Mouse (Mus musculus) colon, adult 2 months (tissue): ENCODE data around the gene Ccnb1ip1. TPM values are rescaled to one million over a fixed set of nuclear protein-coding genes. Genes with fewer than 3 reads are reported as not detected.

Experiments
- polyA plus RNA-seq: library from polyadenylated mRNA; depleted of rRNA; stranded (reverse); fragments of >200 nt; gene quantifications from 2 replicates; pipeline ENCODE4 v1.2.3, GENCODE M21; 2012; rRNA removed

Ccnb1ip1 gene
- not detected in 2 replicates for polyA plus RNA-seq

DNA sequence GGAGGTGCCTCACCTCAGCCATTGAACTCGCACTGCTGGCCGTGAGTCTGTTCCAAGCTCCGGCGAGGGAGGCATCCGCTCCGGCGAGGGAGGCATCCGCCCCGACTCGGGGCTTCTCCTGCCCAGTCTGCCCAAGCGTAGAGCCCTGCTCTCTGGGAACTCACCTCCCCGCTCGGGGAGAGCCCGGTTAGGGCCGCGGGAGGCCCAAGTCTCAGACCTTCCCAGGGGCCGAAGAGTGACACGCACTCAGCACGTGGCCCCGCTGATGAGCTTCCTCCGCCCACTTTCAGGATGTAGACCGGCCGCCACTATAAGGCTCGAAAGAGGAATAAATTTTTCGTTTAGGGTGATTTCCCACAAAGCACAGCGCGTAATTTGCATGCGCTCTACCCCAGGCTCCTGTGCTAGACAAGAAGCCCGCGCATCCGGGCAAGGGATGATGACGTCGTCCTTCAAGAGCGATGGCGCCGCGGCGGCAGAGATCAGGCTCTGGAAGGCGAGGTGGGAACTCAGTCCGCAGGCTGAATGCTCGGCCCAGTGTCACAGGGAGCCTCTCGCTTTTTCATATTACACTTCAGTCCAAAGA lies at the start of gene Ccnb1ip1, which contains the start of gene Parp2:
Ccnb1ip1 (minus strand) TSS at position 246 of the 586 bp plus-strand sequence.
Parp2 (plus strand) TSS at position 355 of the 586 bp plus-strand sequence.

DNA sequence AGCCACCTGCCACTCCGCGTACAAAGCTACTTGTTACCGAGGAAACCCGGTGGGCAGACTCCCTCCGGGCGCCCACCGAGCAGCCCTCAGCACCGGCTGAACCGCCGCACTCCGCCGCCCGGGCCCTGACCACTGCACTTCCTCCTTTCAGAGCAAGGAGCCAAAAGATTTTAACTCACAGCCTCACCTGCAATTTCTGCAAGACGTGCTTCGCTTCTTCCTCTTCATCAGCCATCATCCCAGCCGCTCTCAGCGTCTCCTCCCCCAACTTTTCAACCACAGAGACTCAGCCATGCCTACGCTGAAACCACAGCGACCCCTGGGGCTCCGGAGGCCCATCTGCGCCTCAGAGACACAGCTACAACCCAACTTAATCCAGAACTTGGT lies 22.3 kb downstream of the Ccnb1ip1 start, which contains the start of gene Ttc5:
Ttc5 (minus strand) TSS at position 269 of the 387 bp plus-strand sequence.

DNA sequence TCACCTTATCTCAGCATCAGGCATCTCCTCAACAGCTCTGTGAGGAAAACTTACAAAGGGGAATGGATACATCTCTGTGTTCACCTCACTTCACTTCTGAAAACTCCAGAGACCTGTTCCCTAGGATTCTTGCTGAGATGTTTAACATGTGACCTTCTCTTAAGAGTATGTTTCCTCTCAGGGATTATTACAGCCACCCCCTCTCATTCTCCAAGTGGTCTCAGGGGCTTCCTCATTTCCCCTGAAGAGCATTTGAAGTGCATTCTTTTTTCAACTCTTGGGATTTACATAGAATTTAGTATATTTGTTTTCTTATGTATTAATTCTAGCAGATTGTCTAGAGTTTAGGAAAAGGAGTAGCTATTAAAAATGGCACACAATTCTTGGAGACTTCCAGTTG lies 62.5 kb downstream of the Ccnb1ip1 start, which contains the start of gene Olfr749:
Olfr749 (minus strand) TSS at position 101 of the 400 bp plus-strand sequence.

Other genes with a start within 250 kb of the Ccnb1ip1 start
- not detected in 2 replicates for gene Olfr744, start 192.9 kb downstream of the Ccnb1ip1 start, polyA plus RNA-seq
- gene Olfr745, start 168.3 kb downstream of the Ccnb1ip1 start, polyA plus RNA-seq = not detected in 2 replicates
- gene Olfr746, start 160.6 kb downstream of the Ccnb1ip1 start, polyA plus RNA-seq = not detected in 2 replicates
- gene Olfr747, start 114.5 kb downstream of the Ccnb1ip1 start, polyA plus RNA-seq = not detected in 2 replicates
- gene Olfr748, start 100.4 kb downstream of the Ccnb1ip1 start, polyA plus RNA-seq = not detected in 2 replicates
- not detected in 2 replicates for gene Olfr749, start 62.6 kb downstream of the Ccnb1ip1 start, polyA plus RNA-seq
- 18.8 and 24.2 TPM in 2 replicates for gene Ttc5, start 22.2 kb downstream of the Ccnb1ip1 start, polyA plus RNA-seq
- 8.2 and 10.7 TPM in 2 replicates for gene Parp2, start 109 bp upstream of the Ccnb1ip1 start, polyA plus RNA-seq
- gene Tep1, start 62.8 kb upstream of the Ccnb1ip1 start, polyA plus RNA-seq = 89.0 and 100 TPM in 2 replicates
- 0.62 TPM in 2 replicates for gene Klhl33, start 89.8 kb upstream of the Ccnb1ip1 start, polyA plus RNA-seq
- gene Osgep, start 117.2 kb upstream of the Ccnb1ip1 start, polyA plus RNA-seq = 105 and 129 TPM in 2 replicates
- 15.1 and 17.7 TPM in 2 replicates for gene Apex1, start 117.2 kb upstream of the Ccnb1ip1 start, polyA plus RNA-seq
- gene Pip4p1, start 123.1 kb upstream of the Ccnb1ip1 start, polyA plus RNA-seq = 108 and 127 TPM in 2 replicates
- gene Pnp, start 123.3 kb upstream of the Ccnb1ip1 start, polyA plus RNA-seq = 31.4 and 31.9 TPM in 2 replicates
- gene Gm49342, start 136.8 kb upstream of the Ccnb1ip1 start, polyA plus RNA-seq = 8.0 and 8.9 TPM in 2 replicates
- gene Pnp2, start 148.3 kb upstream of the Ccnb1ip1 start, polyA plus RNA-seq = 6.9 and 7.1 TPM in 2 replicates
- not detected in 2 replicates for gene Rnase10, start 200.0 kb upstream of the Ccnb1ip1 start, polyA plus RNA-seq
- gene Rnase9, start 234.1 kb upstream of the Ccnb1ip1 start, polyA plus RNA-seq = not detected in 2 replicates
- gene Rnase11, start 242.4 kb upstream of the Ccnb1ip1 start, polyA plus RNA-seq = not detected in 2 replicates
- gene Rnase12, start 249.9 kb upstream of the Ccnb1ip1 start, polyA plus RNA-seq = not detected in 2 replicates